Mouse (Mus musculus) CH12.LX (cell line): ENCODE measurements around the gene Gm49325.

Experiments
- CTCF ChIP-seq, 2 experiments: IDR thresholded peaks in 1 of 2; conservative IDR thresholded peaks in 1 of 2; 2 replicates each; pipeline ENCODE4 v1.5.1; 2011 to 2012; ENCODE audit warnings: low read depth in 2 of 2, low read length in 2 of 2, improper control_type of control experiment in 1 of 2, inconsistent platforms in 1 of 2, mild to moderate bottlenecking in 1 of 2, moderate library complexity in 1 of 2
- HCFC1 ChIP-seq: IDR thresholded peaks from 2 replicates; pipeline ENCODE4 v1.6.1; 2012; ENCODE audit warnings: low read depth, mild to moderate bottlenecking, inconsistent platforms, low read length, improper control_type of control experiment
- MAFK ChIP-seq: IDR thresholded peaks from 2 replicates; pipeline ENCODE4 v1.6.1; 2011; ENCODE audit warnings: low read length, improper control_type of control experiment; ENCODE audit not compliant: insufficient replicate concordance
- MAX ChIP-seq: IDR thresholded peaks from 2 replicates; pipeline ENCODE4 v1.6.1; 2011; ENCODE audit warnings: low read length, improper control_type of control experiment
- MYC ChIP-seq: IDR thresholded peaks from 2 replicates; pipeline ENCODE4 v1.6.1; 2011; ENCODE audit warnings: low read depth, mild to moderate bottlenecking, improper control_type of control experiment, low read length
- POLR2A ChIP-seq: IDR thresholded peaks from 2 replicates; pipeline ENCODE4 v1.6.1; 2011; ENCODE audit warnings: low read depth, mild to moderate bottlenecking, improper control_type of control experiment, low read length
- POLR2AphosphoS2 ChIP-seq: IDR thresholded peaks from 2 replicates; pipeline ENCODE4 v1.6.1; 2011; ENCODE audit warnings: low read depth, low read length, improper control_type of control experiment
- SIN3A ChIP-seq: IDR thresholded peaks from 2 replicates; pipeline ENCODE4 v1.6.1; 2012; ENCODE audit warnings: low read length, improper control_type of control experiment, inconsistent platforms
- TBP ChIP-seq: conservative IDR thresholded peaks from 2 replicates; pipeline ENCODE4 v1.6.1; 2011; ENCODE audit warnings: low read depth, low read length, improper control_type of control experiment

DNA sequence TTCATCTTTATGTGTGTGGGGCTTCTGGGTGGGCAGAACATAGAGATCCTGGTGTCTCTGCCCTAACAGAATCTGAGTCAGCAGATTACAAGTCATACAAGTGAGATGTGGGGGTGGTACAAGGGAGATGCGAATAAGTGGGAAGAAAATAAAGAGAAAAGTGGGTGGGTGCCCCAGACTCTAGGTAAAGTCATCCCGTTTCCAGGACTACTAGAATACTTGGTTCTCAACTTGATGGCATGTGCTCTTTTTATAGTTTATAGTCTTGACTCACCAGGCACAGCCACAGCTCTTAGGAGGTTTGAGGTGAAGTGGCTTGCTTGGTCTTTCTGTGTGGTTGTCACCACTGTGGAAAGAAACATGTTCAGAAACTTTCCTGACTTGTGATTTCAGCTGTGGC, 9.9 kb upstream of the Gm49325 start:
- TF ChIP-seq POLR2A (no peak), POLR2AphosphoS2 (no peak), TBP (no peak), SIN3A (no peak), MYC (no peak), MAX (no peak), MAFK (no peak), CTCF (conservative IDR thresholded peaks at IDR 0.05 in 1 of 2, IDR thresholded peaks at IDR 0.05 in 1 of 2; ENCODE audit: low read depth in 2 of 2, low read length in 2 of 2) (no peak), HCFC1 (no peak)
